Mouse (Mus musculus) olfactory bulb, adult 2 months (tissue): ENCODE data around the gene Inha. TPM values are rescaled to one million over a fixed set of nuclear protein-coding genes. Genes with fewer than 3 reads are reported as not detected.

Source experiments
- H3K27ac ChIP-seq: fragments of 200-500 bp; 2 replicates; pipeline ENCODE4 v1.5.1; 2012; ENCODE audit warnings: low read depth, low read length; ENCODE audit not compliant: insufficient read depth
- H3K4me1 ChIP-seq: fragments of 200-500 bp; 2 replicates; pipeline ENCODE4 v1.6.1; 2012; ENCODE audit warnings: low read length; ENCODE audit not compliant: control insufficient read depth, insufficient read depth
- H3K4me3 ChIP-seq: fragments of 200-500 bp; 2 replicates; pipeline ENCODE4 v1.5.1; 2012; ENCODE audit warnings: mild to moderate bottlenecking, low read depth, low read length, moderate library complexity; ENCODE audit not compliant: insufficient read depth
- CTCF ChIP-seq: fragments of 200-500 bp; IDR thresholded peaks from 2 replicates; pipeline ENCODE4 v1.5.1; 2012; ENCODE audit warnings: low read depth, mild to moderate bottlenecking, low read length, moderate library complexity; ENCODE audit not compliant: insufficient read depth
- POLR2A ChIP-seq: fragments of 200-500 bp; IDR thresholded peaks from 2 replicates; pipeline ENCODE4 v1.6.1; 2012; ENCODE audit warnings: mild to moderate bottlenecking, low read depth, low read length, moderate library complexity; ENCODE audit not compliant: insufficient read depth
- WGBS: fragments of 180-500 bp; shearing (Covaris S2); methylation state at CpG from one replicate; pipeline ENCODE4 v1.1.7; 2018; 5-methylcytosine and 5-hydroxymethylcytosine counted together
- polyA plus RNA-seq: library from polyadenylated mRNA; stranded (reverse); fragments of >200 nt; gene quantifications from 2 replicates; pipeline ENCODE4 v1.2.4, GENCODE M21; 2012; ENCODE audit warnings: low replicate concordance; ENCODE audit not compliant: missing spikeins, insufficient read depth, insufficient read length

Inha gene
- polyA plus RNA-seq, 1 experiment: not detected

DNA sequence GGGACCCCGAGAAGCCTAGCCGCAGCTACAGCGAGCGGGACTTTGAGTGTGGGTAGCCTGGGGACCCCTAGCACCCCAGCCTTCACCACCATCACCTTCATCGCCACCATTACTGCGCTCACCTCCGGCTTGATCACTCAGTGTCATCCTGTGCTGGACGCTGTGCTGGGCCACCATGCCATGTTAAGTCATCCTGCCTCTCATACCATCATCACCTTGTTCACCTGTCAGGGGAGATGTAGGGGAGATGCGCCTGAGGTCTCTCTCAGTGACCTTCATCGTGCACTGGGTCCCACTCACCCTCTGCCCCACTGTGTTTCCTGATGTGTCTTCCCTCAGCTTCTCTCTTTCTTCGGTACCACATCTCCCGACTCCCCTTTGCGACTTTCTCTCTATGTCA, 40.5 kb downstream of the Inha start:
- no peak for TF ChIP-seq POLR2A
- TF ChIP-seq CTCF: no peak
- WGBS: 94% methylated on average over 13 of the region's 13 CpGs
- H3K27ac ChIP-seq: no peak overlapping the region
- peaks cover 50% of the 10 kb centered on the region for H3K4me1 ChIP-seq
- peak overlapping the region; percentile 97 for H3K4me3 ChIP-seq

DNA sequence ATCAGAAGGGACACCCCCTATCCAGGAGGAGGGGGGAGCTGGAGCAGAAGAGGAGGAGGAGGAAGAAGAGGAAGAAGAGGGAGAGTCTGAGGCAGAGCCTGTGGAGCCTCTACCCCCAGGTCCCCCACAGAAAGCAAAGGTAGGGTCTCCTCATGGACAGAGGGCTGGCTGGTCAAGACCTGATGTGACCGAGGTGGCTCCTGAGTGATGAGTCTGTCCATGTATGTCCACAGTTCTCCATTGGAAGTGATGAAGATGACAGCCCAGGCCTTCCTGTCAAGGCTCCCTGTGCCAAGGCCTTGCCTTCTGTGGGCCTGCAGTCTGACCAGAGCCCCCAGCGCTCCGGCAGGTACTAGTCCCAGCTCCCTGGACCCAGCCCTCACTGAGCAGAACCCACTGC, 41.2 kb downstream of the Inha start:
- Histone ChIP-seq H3K4me3 (no peak overlapping the region), H3K4me1 (peaks cover 50% of the 10 kb centered on the region), H3K27ac (no peak overlapping the region)
- 100% methylated on average over 3 of the region's 3 CpGs for WGBS
- TF ChIP-seq POLR2A: no peak
- TF ChIP-seq CTCF: no peak

- Histone ChIP-seq H3K4me1 (peaks cover 50% of the 10 kb centered on the region), H3K4me3 (no peak overlapping the region), H3K27ac (no peak overlapping the region)
- TF ChIP-seq POLR2A (no peak), CTCF (no peak)
- WGBS: 77% methylated on average over 17 of the region's 17 CpGs
These were observed 42.0 kb downstream of the Inha start for GRCm38 (mm10) chr1:75548871-75549270.

- no peak for TF ChIP-seq CTCF
- TF ChIP-seq POLR2A: no peak
- WGBS: 63% methylated on average over 17 of the region's 17 CpGs
These were observed 42.7 kb downstream of the Inha start for GRCm38 (mm10) chr1:75549289-75550279.

DNA sequence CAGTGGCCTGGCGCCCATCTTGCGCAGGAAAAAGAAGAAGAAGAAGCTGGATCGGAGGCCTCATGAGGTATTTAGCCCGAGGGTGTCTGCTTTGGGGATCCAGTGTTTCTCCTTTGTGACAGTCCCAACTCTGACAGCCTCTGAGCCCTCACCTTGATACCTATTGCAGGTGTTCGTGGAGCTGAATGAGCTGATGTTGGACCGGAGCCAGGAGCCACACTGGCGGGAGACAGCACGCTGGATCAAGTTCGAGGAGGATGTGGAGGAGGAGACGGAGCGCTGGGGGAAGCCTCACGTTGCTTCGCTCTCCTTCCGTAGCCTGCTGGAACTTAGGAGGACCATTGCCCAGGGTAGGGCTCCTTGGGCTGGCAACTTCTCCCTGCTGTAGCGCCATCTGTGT, 43.7 kb downstream of the Inha start:
- TF ChIP-seq POLR2A: no peak
- TF ChIP-seq CTCF: no peak
- H3K4me1 ChIP-seq: peaks cover 45% of the 10 kb centered on the region
- WGBS: 66% methylated on average over 15 of the region's 15 CpGs

More at GRCm38 (mm10) chr1:75549289-75550279, 42.7 kb downstream of the Inha start:
- Histone ChIP-seq H3K4me1 (peaks cover 50% of the 10 kb centered on the region), H3K4me3 (no peak overlapping the region), H3K27ac (no peak overlapping the region)

DNA sequence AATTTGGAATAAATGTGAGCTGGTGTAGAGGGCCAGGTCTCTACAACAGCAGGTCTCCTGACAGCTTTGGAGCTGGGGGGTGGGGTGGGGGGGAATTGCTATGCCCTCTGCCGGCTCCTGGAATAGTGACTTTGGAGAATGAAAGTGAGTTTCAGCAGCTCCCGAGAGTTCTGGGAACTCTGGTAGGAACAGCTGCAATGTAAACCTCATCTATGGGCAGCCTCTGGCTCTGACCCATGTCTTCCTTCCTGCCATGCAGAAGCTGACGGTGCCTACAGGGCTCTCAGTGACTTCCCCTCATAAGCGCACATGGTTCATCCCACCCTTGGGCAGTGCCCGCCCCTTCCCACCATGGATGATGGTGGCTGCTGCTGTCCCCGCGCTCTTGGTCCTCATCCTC, 48.8 kb downstream of the Inha start:
- no peak for TF ChIP-seq POLR2A
- TF ChIP-seq CTCF: no peak
- 84% methylated on average over 7 of the region's 7 CpGs for WGBS
- Histone ChIP-seq H3K4me1 (peaks cover 34% of the 10 kb centered on the region), H3K4me3 (no peak overlapping the region), H3K27ac (no peak overlapping the region)

More for the DNA sequence above, 43.7 kb downstream of the Inha start:
- Histone ChIP-seq H3K27ac (no peak overlapping the region), H3K4me3 (no peak overlapping the region)

GRCm38 (mm10) chr1:75556143-75556781, 49.4 kb downstream of the Inha start:
- TF ChIP-seq POLR2A (no peak), CTCF (no peak)
- H3K27ac ChIP-seq: no peak overlapping the region
- WGBS: 71% methylated on average over 9 of the region's 9 CpGs
- peaks cover 31% of the 10 kb centered on the region for H3K4me1 ChIP-seq
- no peak overlapping the region for H3K4me3 ChIP-seq

- Histone ChIP-seq H3K27ac (no peak overlapping the region), H3K4me3 (no peak overlapping the region), H3K4me1 (peaks cover 29% of the 10 kb centered on the region)
- WGBS: 96% methylated on average over 7 of the region's 7 CpGs
- TF ChIP-seq POLR2A (no peak), CTCF (no peak)
These were observed 50.2 kb downstream of the Inha start for GRCm38 (mm10) chr1:75557041-75557440.
